Mouse (Mus musculus) heart, adult 9 months (tissue): ENCODE results near the gene Slc4a10.
"Not testable (repeated sequence)": the region's sequence is repeated elsewhere in the genome, so short reads cannot be mapped to it uniquely, and the experiment has no call there.

Experiments
- DNase-seq, 2 experiments: peaks; one replicate each; pipeline ENCODE4 v3.0.0; 2022; ENCODE audit warnings: low spot score in 2 of 2

Gene Slc4a10

DNA sequence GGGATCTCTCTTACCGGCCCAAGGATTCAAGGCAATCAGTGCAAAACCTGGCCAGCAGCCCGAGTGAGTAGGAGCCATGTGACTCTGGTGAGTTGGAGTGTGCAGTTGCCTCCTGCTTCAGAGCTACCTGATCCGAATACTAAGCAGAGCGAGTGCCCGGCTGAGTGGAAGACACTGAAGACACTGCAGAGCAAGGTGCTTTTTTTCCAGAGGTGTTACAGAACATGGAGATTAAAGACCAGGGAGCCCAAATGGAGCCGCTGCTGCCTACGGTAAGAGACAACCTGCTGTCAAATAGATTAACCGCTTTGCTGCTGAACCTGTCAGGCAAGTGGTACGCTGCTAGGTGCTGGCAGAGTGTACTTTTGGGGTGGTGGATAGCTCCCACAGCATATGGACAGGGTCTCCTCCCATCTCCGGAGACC lies at the start of gene Slc4a10:
TSS of gene Slc4a10 (plus strand) at position 42 of the 425 bp plus-strand sequence.
- DNase-seq: no peak

DNA sequence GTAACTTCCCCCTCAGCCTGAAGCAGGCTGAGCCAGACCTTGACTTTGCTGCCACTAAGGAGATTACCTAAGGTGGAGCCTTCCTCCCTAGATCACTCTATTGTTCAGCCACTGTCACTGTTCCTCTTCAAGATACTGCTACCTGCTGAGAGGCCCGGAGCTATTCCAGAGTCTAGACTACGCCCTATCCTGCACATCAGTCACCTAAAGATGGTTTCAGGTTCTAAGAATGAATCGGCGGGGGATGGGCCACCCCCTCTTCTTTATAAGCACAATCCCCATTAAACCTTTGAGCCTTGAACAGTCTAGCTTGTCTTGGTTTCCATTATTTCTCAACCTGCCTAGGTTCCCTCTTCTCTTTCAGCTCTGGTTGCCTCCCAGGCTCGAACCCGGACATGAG lies 45.0 kb upstream of the Slc4a10 start:
- not testable (repeated sequence) for DNase-seq

DNA sequence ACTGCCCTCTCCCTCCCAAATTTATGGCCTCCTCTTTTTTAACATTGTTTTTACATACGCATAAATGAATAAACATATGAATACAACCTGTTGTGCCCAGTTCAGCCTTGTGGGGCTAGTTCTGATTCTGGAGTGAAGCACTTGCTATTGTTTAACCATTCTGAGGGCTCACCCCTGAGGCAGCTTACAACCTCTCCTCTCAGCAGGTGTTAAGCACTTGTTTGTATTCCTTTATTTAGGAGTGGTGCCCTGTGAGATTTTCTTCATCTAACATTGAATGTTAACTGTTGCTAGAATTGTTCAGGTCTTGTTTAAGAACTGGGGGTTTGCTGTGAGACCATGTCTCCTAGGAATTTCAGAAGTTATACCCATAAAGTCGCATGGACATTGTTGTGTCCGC lies 28.1 kb upstream of the Slc4a10 start:
- DNase-seq: no peak

DNA sequence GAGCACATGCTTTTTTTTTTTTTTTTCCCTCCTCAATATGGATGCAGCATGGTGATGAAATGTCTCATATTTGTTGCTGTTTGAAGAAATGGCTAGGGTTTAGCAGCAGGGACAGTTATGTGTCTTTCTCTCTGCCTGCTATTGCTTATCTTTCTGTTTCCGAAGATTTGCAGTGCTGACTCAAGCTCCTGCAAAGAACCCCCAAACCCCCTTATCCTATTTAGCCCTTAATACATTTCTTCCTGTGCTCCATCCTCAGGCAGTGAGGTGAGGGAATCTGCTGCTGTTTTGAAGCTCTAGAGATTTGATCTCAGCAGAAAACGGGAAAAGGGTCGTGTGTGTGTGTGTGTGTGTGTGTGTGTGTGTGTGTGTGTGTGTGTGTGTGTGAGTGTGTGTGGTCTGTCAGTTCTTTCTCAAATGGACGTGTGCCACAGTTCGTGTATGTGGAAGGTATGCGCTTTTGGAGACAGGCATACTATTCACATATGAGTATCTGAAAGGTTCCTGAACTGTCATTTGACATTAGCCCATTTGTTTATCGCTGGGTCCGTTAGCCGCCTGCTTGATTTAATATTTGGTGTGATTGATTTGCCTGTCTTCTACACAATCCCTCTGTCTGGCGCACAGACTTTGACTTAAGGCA lies 720 bp downstream of the Slc4a10 start:
- DNase-seq: no peak

GRCm38 (mm10) chr2:62047504-62048005 lies 1.3 kb downstream of the Slc4a10 start:
- no peak for DNase-seq

- no peak for DNase-seq
Observed at GRCm38 (mm10) chr2:62048116-62048515, 1.9 kb downstream of the Slc4a10 start.

DNA sequence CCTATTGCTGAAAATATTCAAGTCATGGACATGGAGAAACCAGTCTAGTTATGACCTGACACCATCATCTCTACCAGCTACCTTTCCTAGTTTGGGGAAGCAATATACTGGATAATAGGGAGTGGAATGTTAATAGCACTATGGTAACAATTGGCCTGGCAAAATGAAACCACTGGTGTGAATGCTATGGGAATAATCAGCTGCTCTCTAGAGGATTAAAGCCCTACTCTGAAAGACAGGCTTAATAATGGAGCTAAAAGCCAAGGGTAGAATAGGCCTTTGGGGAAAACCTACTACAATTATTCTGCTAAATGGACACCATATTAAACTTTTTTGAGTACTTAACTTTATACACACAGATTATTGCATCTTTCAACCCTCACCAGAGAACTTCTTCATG lies 30.2 kb downstream of the Slc4a10 start:
- no peak for DNase-seq

DNA sequence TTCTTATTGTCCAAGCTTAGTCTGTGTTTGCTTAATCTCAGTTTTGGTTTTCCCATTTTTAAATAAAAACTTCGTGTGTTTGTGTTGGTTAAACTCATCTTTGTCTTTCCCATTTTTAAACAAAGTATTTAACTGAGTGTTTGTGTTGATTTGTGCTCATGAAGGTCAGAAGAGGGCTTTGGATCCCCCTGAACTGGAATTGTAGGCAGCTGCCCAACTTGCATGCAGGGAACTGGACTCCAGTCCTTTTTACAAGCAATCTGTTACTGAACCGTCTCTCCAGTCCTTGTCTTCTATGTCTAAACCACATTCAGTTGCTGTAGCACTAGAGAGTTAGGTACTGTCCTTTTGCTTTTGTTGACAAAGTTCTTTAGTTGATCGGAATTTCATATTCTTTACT lies 41.3 kb downstream of the Slc4a10 start:
- no peak for DNase-seq

- no peak for DNase-seq
Observed at GRCm38 (mm10) chr2:62088715-62089114, 42.5 kb downstream of the Slc4a10 start.

- DNase-seq: no peak
Observed at GRCm38 (mm10) chr2:62089208-62089607, 42.9 kb downstream of the Slc4a10 start.

- DNase-seq: no peak
Observed at GRCm38 (mm10) chr2:62100526-62100925, 54.3 kb downstream of the Slc4a10 start.

DNA sequence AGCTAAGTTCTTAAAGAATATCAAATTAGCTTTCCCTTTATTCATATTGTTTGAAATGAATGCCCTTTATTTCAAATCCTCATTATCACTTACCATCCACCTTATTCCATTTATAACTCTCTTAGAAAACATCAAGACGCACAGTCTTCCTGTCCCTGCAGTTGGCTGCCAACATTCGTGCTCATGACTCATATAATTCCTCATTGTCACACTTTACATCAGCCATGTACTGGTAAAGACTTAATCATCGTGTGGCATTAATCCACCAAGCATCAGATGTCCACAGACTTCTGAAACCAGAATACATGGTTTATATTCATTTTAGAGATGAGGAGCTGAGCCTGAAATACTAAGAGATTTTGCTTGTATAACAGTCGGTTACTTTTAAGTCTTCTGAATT lies 69.1 kb downstream of the Slc4a10 start:
- DNase-seq: no peak

- DNase-seq: no peak
Observed at GRCm38 (mm10) chr2:62129975-62130374, 83.7 kb downstream of the Slc4a10 start.

GRCm38 (mm10) chr2:62134911-62135310 lies 88.6 kb downstream of the Slc4a10 start:
- no peak for DNase-seq

- no peak for DNase-seq
Observed at GRCm38 (mm10) chr2:62147636-62148035, 101.4 kb downstream of the Slc4a10 start.

- DNase-seq: no peak
Observed at GRCm38 (mm10) chr2:62149421-62149820, 103.2 kb downstream of the Slc4a10 start.

DNA sequence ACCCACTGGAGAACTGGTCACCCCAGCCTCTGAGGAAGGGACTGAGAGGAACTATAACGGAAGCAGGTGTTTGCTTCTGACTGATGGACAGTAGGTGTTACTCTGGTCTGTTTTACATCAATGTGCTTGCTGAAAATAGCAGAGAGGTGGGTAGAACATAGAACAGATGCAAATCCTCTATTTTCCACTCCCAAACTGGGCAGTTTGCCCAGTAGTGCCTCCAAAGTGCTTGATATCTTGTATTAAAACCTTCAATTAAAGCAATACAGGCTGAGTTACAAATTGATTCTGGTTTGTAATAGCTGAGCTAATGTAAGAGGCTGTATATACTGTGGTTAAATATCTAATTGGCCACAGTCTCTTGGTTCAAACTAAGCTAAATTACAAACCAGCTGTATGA lies 104.6 kb downstream of the Slc4a10 start:
- no peak for DNase-seq

- no peak for DNase-seq
Observed at GRCm38 (mm10) chr2:62210109-62210508, 163.8 kb downstream of the Slc4a10 start.

DNA sequence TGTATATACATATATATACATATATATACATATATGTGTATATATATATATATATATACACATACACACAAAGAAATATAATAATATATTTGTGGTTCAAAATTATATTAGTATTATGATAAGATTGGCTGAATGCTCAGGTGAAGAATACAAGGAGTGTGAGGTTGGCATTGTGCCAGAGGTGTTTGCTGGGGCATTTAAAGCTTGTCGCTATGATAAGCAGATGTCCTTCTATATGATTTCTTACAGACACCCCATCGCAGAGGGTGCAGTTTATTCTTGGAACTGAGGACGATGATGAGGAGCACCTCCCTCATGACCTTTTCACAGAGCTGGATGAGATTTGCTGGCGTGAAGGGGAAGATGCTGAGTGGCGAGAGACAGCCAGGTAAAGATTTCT lies 164.8 kb downstream of the Slc4a10 start:
- no peak for DNase-seq

GRCm38 (mm10) chr2:62227563-62227962 lies 181.3 kb downstream of the Slc4a10 start:
- no peak for DNase-seq

- DNase-seq: no peak
Observed at GRCm38 (mm10) chr2:62231271-62231670, 185.0 kb downstream of the Slc4a10 start.

- DNase-seq: no peak
Observed at GRCm38 (mm10) chr2:62244167-62244566, 197.9 kb downstream of the Slc4a10 start.

DNA sequence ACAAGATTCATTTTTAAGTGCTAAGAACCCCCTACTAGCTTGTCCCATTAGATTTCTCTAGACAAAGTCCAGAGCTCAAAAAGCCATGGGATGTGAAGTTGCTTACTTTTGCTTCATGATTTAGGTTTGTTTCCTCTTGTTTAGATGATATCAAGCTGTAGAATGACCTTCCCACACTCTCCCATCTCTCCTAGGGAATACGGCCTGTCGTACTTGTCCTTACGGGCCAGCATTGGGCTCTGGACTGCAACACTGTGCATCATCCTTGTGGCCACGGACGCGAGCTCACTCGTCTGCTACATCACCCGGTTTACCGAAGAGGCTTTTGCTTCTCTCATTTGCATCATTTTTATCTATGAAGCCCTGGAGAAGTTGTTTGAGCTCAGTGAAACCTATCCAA lies 222.2 kb downstream of the Slc4a10 start:
- no peak for DNase-seq

DNA sequence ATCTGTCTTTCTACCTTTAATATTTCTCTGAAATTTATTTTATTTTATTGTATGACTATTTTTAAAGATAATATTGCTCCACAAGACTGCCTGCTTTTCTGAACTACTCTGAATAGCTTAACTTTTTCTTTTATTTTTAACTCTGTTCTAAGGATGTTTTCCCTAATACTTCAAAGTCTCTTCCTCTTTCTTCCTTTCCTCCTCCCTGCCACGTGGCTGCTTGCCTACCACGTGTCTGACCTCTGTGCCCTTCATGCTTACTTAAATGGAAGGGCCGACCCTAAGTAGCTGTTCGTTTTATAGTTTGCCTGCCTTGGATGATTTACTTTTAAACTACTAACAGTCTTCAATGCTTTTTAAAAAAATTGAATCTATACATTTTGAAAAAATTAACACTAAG lies 225.6 kb downstream of the Slc4a10 start:
- DNase-seq: no peak
